Mouse (Mus musculus) small intestine, adult 2 months (tissue): Measurements from ENCODE around the gene Rbm34.

Experiments used
- CTCF ChIP-seq: fragments of 200-500 bp; IDR thresholded peaks from 2 replicates; pipeline ENCODE4 v1.5.1; 2012; ENCODE audit warnings: low read depth, mild to moderate bottlenecking, control low read depth, inconsistent platforms, low read length, moderate library complexity, mixed read lengths; ENCODE audit not compliant: insufficient replicate concordance, insufficient read length; ENCODE audit errors: extremely low read depth
- POLR2A ChIP-seq: fragments of 200-500 bp; IDR thresholded peaks from 2 replicates; pipeline ENCODE4 v1.6.1; 2012; ENCODE audit warnings: low read depth, mild to moderate bottlenecking, control low read depth, inconsistent platforms, low read length, moderate library complexity

GRCm38 (mm10) chr8:126980046-126980445 is 9.2 kb upstream of the Rbm34 start:
- TF ChIP-seq POLR2A (no peak), CTCF (no peak)
